In the genomic region with DNA sequence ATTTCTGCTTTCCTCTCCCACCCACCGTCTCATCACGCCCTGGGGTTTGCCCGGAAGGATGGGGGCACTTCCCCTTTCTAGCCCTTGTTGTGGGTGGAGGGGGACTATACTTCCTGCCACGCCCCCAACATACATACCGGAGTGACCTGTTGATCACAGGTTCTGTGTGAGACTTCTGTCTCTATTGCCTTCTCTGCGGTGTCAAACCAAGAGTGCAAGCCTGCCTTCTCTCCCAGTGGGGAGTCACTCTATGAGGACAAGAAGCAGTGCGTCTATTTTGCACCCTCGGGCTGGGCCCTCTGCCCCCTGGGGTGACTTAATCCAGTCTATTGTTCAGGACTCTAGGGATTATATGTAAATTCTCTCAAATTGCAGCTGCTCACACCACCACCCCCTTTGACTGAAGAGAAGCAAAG, we compare ENCODE assay signal across 8 mouse cellular contexts.
DNase-seq lines count a peak whose midpoint lies in the region; ATAC-seq and TF ChIP-seq lines count a peak whose summit lies in the region.

No protein-coding gene starts in this region.

- WGBS in heart, embryonic 11.5 days (ENCODE audit: insufficient replicate concordance) = 11% methylated on average over 8 of the region's 8 CpGs
- WGBS in forebrain, embryonic 12.5 days = 0% methylated on average over 8 of the region's 8 CpGs
- WGBS in lung, postnatal 0 days = 16% methylated on average over 8 of the region's 8 CpGs
- 32% methylated on average over 8 of the region's 8 CpGs for WGBS in cerebellum, adult 2 months

- H3K27me3 ChIP-seq in heart, embryonic 11.5 days (ENCODE audit: control insufficient read depth, insufficient read depth, low read length) = no peaks in the 10 kb centered on the region
- no peaks in the 10 kb centered on the region for H3K27me3 ChIP-seq in forebrain, embryonic 12.5 days
- no peaks in the 10 kb centered on the region for H3K27me3 ChIP-seq in lung, postnatal 0 days (replicated peaks; ENCODE audit: insufficient read depth, low read length)
- H3K27me3 ChIP-seq in cerebellum, adult 2 months (ENCODE audit: control insufficient read depth, insufficient read depth, low read length) = no peaks in the 10 kb centered on the region

- H3K9ac ChIP-seq in heart, embryonic 11.5 days (ENCODE audit: low read depth, low read length) = no peak overlapping the region
- no peak overlapping the region for H3K9ac ChIP-seq in forebrain, embryonic 12.5 days
- no peak overlapping the region for H3K9ac ChIP-seq in lung, postnatal 0 days (replicated peaks; ENCODE audit: low read depth)

- no peak for DNase-seq in heart, postnatal 25 days (ENCODE audit: low spot score)
- DNase-seq in lung, postnatal 0 days (ENCODE audit: low spot score) = peak; percentile 13
- peak; percentile 53 for DNase-seq in spleen, adult 12 weeks (ENCODE audit: low spot score)
- DNase-seq in ovary, postnatal 36 days (ENCODE audit: low spot score) = no peak
- DNase-seq in cerebellum, adult 2 months = no peak
- no peak for DNase-seq in urinary bladder, postnatal 25 days (ENCODE audit: low spot score)

- intact Hi-C loops in heart, postnatal 25 days (cut with DNase I) = no loop called here

- TF ChIP-seq POLR2A in cerebellum, adult 2 months (IDR thresholded peaks at IDR 0.05; ENCODE audit: borderline replicate concordance, insufficient read depth, low read length) = no peak

- no peak for ATAC-seq in heart, embryonic 11.5 days (replicated peaks; ENCODE audit: insufficient number of reproducible peaks, low FRiP score, low TSS enrichment)
- peak; percentile 30; the same call in 1 of the 2 replicates for ATAC-seq in forebrain, embryonic 12.5 days (ENCODE audit: low FRiP score)
- peak; percentile 19; the same call in 1 of the 2 replicates for ATAC-seq in lung, postnatal 0 days

- H3K4me1 ChIP-seq in heart, embryonic 11.5 days (ENCODE audit: control insufficient read depth, insufficient read depth, low read length) = peaks cover 26% of the 10 kb centered on the region
- peaks cover 40% of the 10 kb centered on the region for H3K4me1 ChIP-seq in forebrain, embryonic 12.5 days
- peaks cover 4% of the 10 kb centered on the region; the same call in 1 of the 2 replicates for H3K4me1 ChIP-seq in lung, postnatal 0 days (ENCODE audit: insufficient read depth, low read depth, low read length)
- no peaks in the 10 kb centered on the region for H3K4me1 ChIP-seq in cerebellum, adult 2 months (ENCODE audit: control insufficient read depth, insufficient read depth, low read length)

- no peak overlapping the region; the same call in 1 of the 2 replicates for H3K27ac ChIP-seq in heart, embryonic 11.5 days (ENCODE audit: low read depth, low read length)
- peak overlapping the region; percentile 88 for H3K27ac ChIP-seq in forebrain, embryonic 12.5 days
- no peak overlapping the region for H3K27ac ChIP-seq in lung, postnatal 0 days (ENCODE audit: low read length)
- H3K27ac ChIP-seq in cerebellum, adult 2 months (ENCODE audit: insufficient read depth, low read length) = no peak overlapping the region

- TF ChIP-seq EP300 in lung, postnatal 0 days (IDR thresholded peaks at IDR 0.05) = no peak

- TF ChIP-seq CTCF in lung, postnatal 0 days (IDR thresholded peaks at IDR 0.05) = no peak
- no peak for TF ChIP-seq CTCF in cerebellum, adult 2 months (IDR thresholded peaks at IDR 0.05; ENCODE audit: borderline replicate concordance, insufficient read depth, low read depth, low read length)

- H3K4me3 ChIP-seq in heart, embryonic 11.5 days (ENCODE audit: low read depth, low read length) = no peak overlapping the region
- H3K4me3 ChIP-seq in forebrain, embryonic 12.5 days (replicated peaks) = no peak overlapping the region
- no peak overlapping the region for H3K4me3 ChIP-seq in lung, postnatal 0 days (ENCODE audit: low read depth, low read length)
- H3K4me3 ChIP-seq in cerebellum, adult 2 months (replicated peaks; ENCODE audit: insufficient read depth, low read depth, low read length) = no peak overlapping the region

- no peaks in the 10 kb centered on the region for H3K9me3 ChIP-seq in heart, embryonic 11.5 days (replicated peaks; ENCODE audit: control insufficient read depth, low read length)
- H3K9me3 ChIP-seq in forebrain, embryonic 12.5 days = no peaks in the 10 kb centered on the region
- H3K9me3 ChIP-seq in lung, postnatal 0 days (ENCODE audit: low read length) = no peaks in the 10 kb centered on the region

- H3K4me2 ChIP-seq in heart, embryonic 11.5 days = peak overlapping the region; percentile 40
- H3K4me2 ChIP-seq in forebrain, embryonic 12.5 days = peak overlapping the region; percentile 42
- H3K4me2 ChIP-seq in lung, postnatal 0 days (replicated peaks; ENCODE audit: low read depth, low read length) = no peak overlapping the region

- H3K36me3 ChIP-seq in heart, embryonic 11.5 days (ENCODE audit: control insufficient read depth, insufficient read depth, low read length) = no peaks in the 10 kb centered on the region
- H3K36me3 ChIP-seq in forebrain, embryonic 12.5 days (replicated peaks) = no peaks in the 10 kb centered on the region
- no peaks in the 10 kb centered on the region for H3K36me3 ChIP-seq in lung, postnatal 0 days (ENCODE audit: insufficient read depth, low read length)

Comparison
In these comparisons a context has a peak if more than half of its experiments do, and no peak if none do; other contexts are left out.
1. DNase-seq: peak in lung, postnatal 0 days (single experiment) and spleen, adult 12 weeks (single experiment); none in heart, postnatal 25 days (single experiment), ovary, postnatal 36 days (single experiment), cerebellum, adult 2 months (0 of 2) and urinary bladder, postnatal 25 days (single experiment).